Mouse (Mus musculus): ENCODE results near the gene Marveld1.

GRCm38 (mm10) chr19:42179356-42179755 is 32.2 kb downstream of the Marveld1 start:
- TF ChIP-seq CTCF (IDR thresholded peaks at IDR 0.05; ENCODE audit: low read depth, low read length) (no peak), GATA1 (IDR thresholded peaks at IDR 0.05; ENCODE audit: borderline replicate concordance, low read length) (no peak)

Measured in G1E (cell line).